Mouse (Mus musculus): ENCODE measurements around the gene Rasl2-9.

DNA sequence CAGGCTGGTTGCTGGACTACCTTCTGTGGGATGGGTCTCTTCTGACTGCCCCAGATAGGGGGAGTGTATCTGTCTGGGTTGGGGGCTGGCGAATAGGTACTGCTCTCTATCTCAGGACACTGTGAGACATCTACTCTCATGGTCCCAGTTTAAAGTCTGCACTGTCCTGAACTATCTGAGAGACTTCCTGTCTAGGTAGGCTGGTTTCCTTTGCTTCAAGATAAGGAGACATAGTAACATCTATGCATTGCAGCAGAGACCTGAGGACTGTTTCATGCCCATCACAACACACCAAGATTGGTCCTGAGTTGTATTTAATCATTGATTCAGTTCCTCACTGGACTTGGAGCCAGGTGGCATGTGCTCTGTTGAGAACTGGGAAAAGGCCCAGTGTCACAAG lies 40.2 kb downstream of the Rasl2-9 start:
- TF ChIP-seq CTCF (IDR thresholded peaks at IDR 0.05; ENCODE audit: control insufficient read depth, insufficient read depth, insufficient replicate concordance, low read depth, low read length) (no peak), POLR2A (IDR thresholded peaks at IDR 0.05; ENCODE audit: control insufficient read depth, low read depth, low read length) (no peak)

All from testis, adult 2 months (tissue).